Mouse (Mus musculus): ENCODE data around the gene Srgn. TPM values are rescaled to one million over a fixed set of nuclear protein-coding genes. Genes with fewer than 3 reads are reported as not detected.

Srgn gene
- total and polyA plus RNA-seq, 2 experiments, result 5.0 to 15.9 TPM

DNA sequence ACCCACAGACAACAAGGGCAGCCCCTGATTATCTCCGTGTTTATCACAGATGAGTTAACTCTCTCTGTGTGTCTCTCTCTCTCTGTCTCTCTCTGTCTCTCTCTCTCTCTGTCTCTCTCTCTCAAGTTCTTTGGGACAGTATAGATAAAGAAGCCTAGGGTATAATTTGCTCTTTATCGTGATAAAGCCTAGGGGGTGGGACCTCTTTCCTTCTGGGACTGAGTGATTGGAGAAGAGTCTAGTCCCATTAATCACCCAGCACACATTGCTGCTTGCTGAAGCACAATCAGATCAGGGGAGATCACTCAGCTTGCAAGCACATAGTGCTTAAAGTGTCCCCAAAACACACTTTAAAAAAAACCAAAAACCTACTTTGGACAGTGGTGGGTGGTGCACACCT lies 6.3 kb downstream of the Srgn start:
- no peak for DNase-seq (ENCODE audit: extremely low read depth, low read depth, low spot score)
- WGBS, result 75% methylated on average over 2 of the region's 2 CpGs
- no peak overlapping the region for H3K27ac ChIP-seq (replicated peaks; ENCODE audit: insufficient read depth, low read depth, low read length)
- no peaks in the 10 kb centered on the region for H3K4me1 ChIP-seq (ENCODE audit: control insufficient read depth, insufficient read depth, low read length)
- H3K36me3 ChIP-seq (ENCODE audit: control insufficient read depth, insufficient read depth, low read length), result no peaks in the 10 kb centered on the region
- TF ChIP-seq POLR2A (IDR thresholded peaks at IDR 0.05; ENCODE audit: extremely low read depth, insufficient read depth, low read length) (no peak), CTCF (IDR thresholded peaks at IDR 0.05; ENCODE audit: low read depth, low read length) (no peak)
- H3K9ac ChIP-seq (ENCODE audit: low read depth, low read length), result no peak overlapping the region
- no peaks in the 10 kb centered on the region for H3K27me3 ChIP-seq (ENCODE audit: control insufficient read depth, insufficient read depth, low read length)
- H3K79me2 ChIP-seq (ENCODE audit: control insufficient read depth, insufficient read depth, low read length), result no peaks in the 10 kb centered on the region
- no peak overlapping the region for H3K4me3 ChIP-seq (ENCODE audit: insufficient read depth, low read depth, low read length)

GRCm38 (mm10) chr10:62517511-62517910 lies 9.7 kb downstream of the Srgn start:
- TF ChIP-seq CTCF (IDR thresholded peaks at IDR 0.05; ENCODE audit: low read depth, low read length) (no peak), POLR2A (IDR thresholded peaks at IDR 0.05; ENCODE audit: extremely low read depth, insufficient read depth, low read length) (no peak)
- H3K9ac ChIP-seq (ENCODE audit: low read depth, low read length), result no peak overlapping the region
- no peaks in the 10 kb centered on the region for H3K36me3 ChIP-seq (ENCODE audit: control insufficient read depth, insufficient read depth, low read length)
- no peak overlapping the region for H3K4me3 ChIP-seq (ENCODE audit: insufficient read depth, low read depth, low read length)
- H3K79me2 ChIP-seq (ENCODE audit: control insufficient read depth, insufficient read depth, low read length), result no peaks in the 10 kb centered on the region
- no peak for DNase-seq (ENCODE audit: extremely low read depth, low read depth, low spot score)
- 70% methylated on average over 6 of the region's 6 CpGs for WGBS
- no peak overlapping the region for H3K27ac ChIP-seq (replicated peaks; ENCODE audit: insufficient read depth, low read depth, low read length)
- no peaks in the 10 kb centered on the region for H3K27me3 ChIP-seq (ENCODE audit: control insufficient read depth, insufficient read depth, low read length)
- no peaks in the 10 kb centered on the region for H3K4me1 ChIP-seq (ENCODE audit: control insufficient read depth, insufficient read depth, low read length)

GRCm38 (mm10) chr10:62512855-62513254 lies 14.4 kb downstream of the Srgn start:
- H3K4me3 ChIP-seq (ENCODE audit: insufficient read depth, low read depth, low read length), result no peak overlapping the region

DNA sequence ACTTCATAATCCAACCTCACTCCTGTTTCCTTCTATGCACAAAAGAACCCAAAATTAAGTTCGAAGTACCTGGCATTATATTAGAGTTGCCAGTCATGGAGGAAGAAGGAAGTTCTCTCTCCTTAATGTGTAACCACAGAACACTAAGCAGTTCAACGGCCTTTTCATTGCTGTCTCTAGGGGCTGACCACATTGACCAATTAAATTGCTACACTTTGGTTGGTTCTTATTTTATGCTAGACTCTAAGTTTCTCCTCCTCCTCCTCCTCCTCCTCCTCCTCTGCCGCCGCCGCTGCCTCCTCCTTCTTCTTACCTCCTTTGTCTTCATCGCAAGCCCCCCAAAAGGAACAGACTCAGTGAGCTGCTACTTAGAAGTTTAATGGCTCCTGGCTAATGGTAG lies 15.7 kb downstream of the Srgn start:
- no peaks in the 10 kb centered on the region; the same call in 1 of the 2 replicates for H3K4me1 ChIP-seq (ENCODE audit: control insufficient read depth, insufficient read depth, low read length)
- WGBS, result 84% methylated on average over 6 of the region's 6 CpGs
- no peaks in the 10 kb centered on the region for H3K79me2 ChIP-seq (ENCODE audit: control insufficient read depth, insufficient read depth, low read length)
- H3K27me3 ChIP-seq (ENCODE audit: control insufficient read depth, insufficient read depth, low read length), result no peaks in the 10 kb centered on the region
- no peak for DNase-seq (ENCODE audit: extremely low read depth, low read depth, low spot score)
- no peak overlapping the region for H3K4me3 ChIP-seq (ENCODE audit: insufficient read depth, low read depth, low read length)
- TF ChIP-seq POLR2A (IDR thresholded peaks at IDR 0.05; ENCODE audit: extremely low read depth, insufficient read depth, low read length), result no peak
- TF ChIP-seq CTCF (IDR thresholded peaks at IDR 0.05; ENCODE audit: low read depth, low read length), result no peak
- H3K36me3 ChIP-seq (ENCODE audit: control insufficient read depth, insufficient read depth, low read length), result no peaks in the 10 kb centered on the region
- H3K9ac ChIP-seq (ENCODE audit: low read depth, low read length), result no peak overlapping the region
- no peak overlapping the region for H3K27ac ChIP-seq (replicated peaks; ENCODE audit: insufficient read depth, low read depth, low read length)

More at GRCm38 (mm10) chr10:62512855-62513254, 14.4 kb downstream of the Srgn start:
- H3K36me3 ChIP-seq (ENCODE audit: control insufficient read depth, insufficient read depth, low read length), result no peaks in the 10 kb centered on the region
- WGBS, result 96% methylated on average over 4 of the region's 4 CpGs
- TF ChIP-seq POLR2A (IDR thresholded peaks at IDR 0.05; ENCODE audit: extremely low read depth, insufficient read depth, low read length), result no peak
- TF ChIP-seq CTCF (IDR thresholded peaks at IDR 0.05; ENCODE audit: low read depth, low read length), result no peak
- H3K9ac ChIP-seq (ENCODE audit: low read depth, low read length), result no peak overlapping the region
- no peaks in the 10 kb centered on the region for H3K79me2 ChIP-seq (ENCODE audit: control insufficient read depth, insufficient read depth, low read length)
- no peaks in the 10 kb centered on the region; the same call in 1 of the 2 replicates for H3K4me1 ChIP-seq (ENCODE audit: control insufficient read depth, insufficient read depth, low read length)
- no peaks in the 10 kb centered on the region for H3K27me3 ChIP-seq (ENCODE audit: control insufficient read depth, insufficient read depth, low read length)
- H3K27ac ChIP-seq (replicated peaks; ENCODE audit: insufficient read depth, low read depth, low read length), result no peak overlapping the region
- no peak for DNase-seq (ENCODE audit: extremely low read depth, low read depth, low spot score)

DNA sequence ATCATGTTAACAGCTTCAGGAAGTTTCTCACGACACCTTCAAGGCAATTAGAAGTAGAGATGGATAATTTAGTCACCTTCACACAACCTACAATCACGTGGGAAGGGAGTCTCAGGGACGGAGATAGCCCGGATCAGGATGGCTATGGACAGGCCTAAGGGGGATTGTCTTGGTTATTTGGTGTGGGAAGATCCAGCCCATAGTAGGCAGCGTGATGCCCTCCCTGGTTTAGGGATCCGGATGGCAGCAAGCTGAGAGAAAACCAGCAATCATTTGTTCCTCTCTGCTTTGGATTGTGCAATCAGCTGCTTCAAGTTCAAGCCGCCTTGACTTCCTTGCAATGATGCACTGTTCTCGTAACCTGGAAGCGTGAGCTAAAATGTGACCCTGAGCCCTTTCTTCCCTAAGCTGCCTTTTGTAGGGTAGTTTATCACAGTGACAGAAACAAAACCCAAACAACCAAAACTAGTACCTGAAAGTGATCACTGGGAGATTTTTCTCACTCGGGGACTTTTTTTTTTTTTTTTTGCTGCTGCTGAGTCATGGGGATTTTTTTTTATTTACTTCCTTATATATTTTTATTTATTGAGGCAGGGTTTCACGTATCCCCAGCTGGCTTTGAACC lies 18.1 kb downstream of the Srgn start:
- TF ChIP-seq POLR2A (IDR thresholded peaks at IDR 0.05; ENCODE audit: extremely low read depth, insufficient read depth, low read length), result no peak
- no peak for TF ChIP-seq CTCF (IDR thresholded peaks at IDR 0.05; ENCODE audit: low read depth, low read length)
- Histone ChIP-seq H3K9ac (ENCODE audit: low read depth, low read length) (no peak overlapping the region), H3K36me3 (ENCODE audit: control insufficient read depth, insufficient read depth, low read length) (no peaks in the 10 kb centered on the region), H3K79me2 (ENCODE audit: control insufficient read depth, insufficient read depth, low read length) (no peaks in the 10 kb centered on the region), H3K4me3 (ENCODE audit: insufficient read depth, low read depth, low read length) (no peak overlapping the region), H3K27me3 (ENCODE audit: control insufficient read depth, insufficient read depth, low read length) (no peaks in the 10 kb centered on the region), H3K4me1 (ENCODE audit: control insufficient read depth, insufficient read depth, low read length) (peaks cover 1% of the 10 kb centered on the region; the same call in 1 of the 2 replicates), H3K27ac (replicated peaks; ENCODE audit: insufficient read depth, low read depth, low read length) (peak overlapping the region; percentile 9; the same call in 1 of the 2 replicates)
- 51% methylated on average over 11 of the region's 11 CpGs for WGBS
- peak; percentile 22 for DNase-seq (ENCODE audit: extremely low read depth, low read depth, low spot score)

- Histone ChIP-seq H3K9ac (ENCODE audit: low read depth, low read length) (peak overlapping the region; percentile 69), H3K27ac (replicated peaks; ENCODE audit: insufficient read depth, low read depth, low read length) (peak overlapping the region; percentile 70), H3K4me1 (ENCODE audit: control insufficient read depth, insufficient read depth, low read length) (peaks cover 1% of the 10 kb centered on the region; the same call in 1 of the 2 replicates), H3K79me2 (ENCODE audit: control insufficient read depth, insufficient read depth, low read length) (no peaks in the 10 kb centered on the region), H3K4me3 (ENCODE audit: insufficient read depth, low read depth, low read length) (peak overlapping the region; percentile 48), H3K36me3 (ENCODE audit: control insufficient read depth, insufficient read depth, low read length) (no peaks in the 10 kb centered on the region), H3K27me3 (ENCODE audit: control insufficient read depth, insufficient read depth, low read length) (no peaks in the 10 kb centered on the region)
- 12% methylated on average over 11 of the region's 11 CpGs for WGBS
- TF ChIP-seq CTCF (IDR thresholded peaks at IDR 0.05; ENCODE audit: low read depth, low read length) (no peak), POLR2A (IDR thresholded peaks at IDR 0.05; ENCODE audit: extremely low read depth, insufficient read depth, low read length) (0 out of 2 replicates have a peak, but pooled peaks have one; percentile 16)
- DNase-seq (ENCODE audit: extremely low read depth, low read depth, low spot score), result no peak
Observed at GRCm38 (mm10) chr10:62508459-62508858, 18.8 kb downstream of the Srgn start.
